Mouse (Mus musculus): ENCODE results near the gene Gtsf1. TPM values are rescaled to one million over a fixed set of nuclear protein-coding genes. Genes with fewer than 3 reads are reported as not detected.

Gtsf1 gene
- total and polyA plus RNA-seq, 2 experiments, result not detected

GRCm38 (mm10) chr15:103362333-103362732 lies 67.9 kb downstream of the Gtsf1 start:
- TF ChIP-seq POLR2A (IDR thresholded peaks at IDR 0.05; ENCODE audit: extremely low read depth, insufficient read depth, low read length) (no peak), CTCF (IDR thresholded peaks at IDR 0.05; ENCODE audit: low read depth, low read length) (no peak)
- Histone ChIP-seq H3K4me3 (ENCODE audit: insufficient read depth, low read depth, low read length) (no peak overlapping the region), H3K4me1 (ENCODE audit: control insufficient read depth, insufficient read depth, low read length) (peaks cover 43% of the 10 kb centered on the region), H3K9ac (ENCODE audit: low read depth, low read length) (no peak overlapping the region), H3K27ac (replicated peaks; ENCODE audit: insufficient read depth, low read depth, low read length) (peak overlapping the region; percentile 40), H3K27me3 (ENCODE audit: control insufficient read depth, insufficient read depth, low read length) (no peaks in the 10 kb centered on the region), H3K36me3 (ENCODE audit: control insufficient read depth, insufficient read depth, low read length) (no peaks in the 10 kb centered on the region), H3K79me2 (ENCODE audit: control insufficient read depth, insufficient read depth, low read length) (peaks cover 18% of the 10 kb centered on the region)
- DNase-seq (ENCODE audit: extremely low read depth, low read depth, low spot score), result no peak
- 44% methylated on average over 7 of the region's 7 CpGs for WGBS

DNA sequence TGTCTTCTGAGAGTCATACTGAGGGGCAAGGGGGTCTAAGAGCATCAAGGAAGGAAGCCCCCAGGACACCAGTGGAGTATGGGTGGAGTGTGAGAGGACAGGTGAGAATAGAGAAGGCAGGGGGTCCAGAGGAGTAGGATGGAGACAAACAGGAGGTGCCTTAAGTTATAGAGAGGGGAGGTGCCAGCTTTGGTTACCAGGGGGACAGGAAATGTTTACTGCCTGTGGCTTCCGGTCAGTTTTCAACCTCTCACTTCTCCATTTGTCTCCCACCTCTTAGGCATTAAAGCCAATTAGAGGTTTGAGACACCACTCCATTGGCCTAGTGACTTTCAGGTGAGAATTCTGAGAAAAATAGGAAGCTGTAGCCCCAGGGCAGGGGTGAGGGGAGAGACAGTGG lies 69.0 kb downstream of the Gtsf1 start:
- Histone ChIP-seq H3K27ac (replicated peaks; ENCODE audit: insufficient read depth, low read depth, low read length) (no peak overlapping the region), H3K4me3 (ENCODE audit: insufficient read depth, low read depth, low read length) (no peak overlapping the region), H3K79me2 (ENCODE audit: control insufficient read depth, insufficient read depth, low read length) (peaks cover 18% of the 10 kb centered on the region), H3K27me3 (ENCODE audit: control insufficient read depth, insufficient read depth, low read length) (no peaks in the 10 kb centered on the region), H3K36me3 (ENCODE audit: control insufficient read depth, insufficient read depth, low read length) (peaks cover 1% of the 10 kb centered on the region; the same call in 1 of the 2 replicates), H3K4me1 (ENCODE audit: control insufficient read depth, insufficient read depth, low read length) (peaks cover 43% of the 10 kb centered on the region), H3K9ac (ENCODE audit: low read depth, low read length) (no peak overlapping the region)
- TF ChIP-seq CTCF (IDR thresholded peaks at IDR 0.05; ENCODE audit: low read depth, low read length) (no peak), POLR2A (IDR thresholded peaks at IDR 0.05; ENCODE audit: extremely low read depth, insufficient read depth, low read length) (no peak)
- DNase-seq (ENCODE audit: extremely low read depth, low read depth, low spot score), result no peak
- 57% methylated on average over 1 of the region's 1 CpGs for WGBS

- no peak for TF ChIP-seq CTCF (IDR thresholded peaks at IDR 0.05; ENCODE audit: low read depth, low read length)
- TF ChIP-seq POLR2A (IDR thresholded peaks at IDR 0.05; ENCODE audit: extremely low read depth, insufficient read depth, low read length), result no peak
- peak; percentile 83 for DNase-seq (ENCODE audit: extremely low read depth, low read depth, low spot score)
- Histone ChIP-seq H3K36me3 (ENCODE audit: control insufficient read depth, insufficient read depth, low read length) (peaks cover 12% of the 10 kb centered on the region; the same call in 1 of the 2 replicates), H3K79me2 (ENCODE audit: control insufficient read depth, insufficient read depth, low read length) (peaks cover 11% of the 10 kb centered on the region; the same call in 1 of the 2 replicates), H3K27me3 (ENCODE audit: control insufficient read depth, insufficient read depth, low read length) (no peaks in the 10 kb centered on the region), H3K27ac (replicated peaks; ENCODE audit: insufficient read depth, low read depth, low read length) (no peak overlapping the region), H3K4me1 (ENCODE audit: control insufficient read depth, insufficient read depth, low read length) (peaks cover 43% of the 10 kb centered on the region), H3K4me3 (ENCODE audit: insufficient read depth, low read depth, low read length) (no peak overlapping the region), H3K9ac (ENCODE audit: low read depth, low read length) (no peak overlapping the region)
- 56% methylated on average over 5 of the region's 5 CpGs for WGBS
Measured at GRCm38 (mm10) chr15:103359869-103360602, 70.2 kb downstream of the Gtsf1 start.

GRCm38 (mm10) chr15:103359122-103359510 lies 71.2 kb downstream of the Gtsf1 start:
- H3K9ac ChIP-seq (ENCODE audit: low read depth, low read length), result no peak overlapping the region; the same call in 1 of the 2 replicates
- H3K4me3 ChIP-seq (ENCODE audit: insufficient read depth, low read depth, low read length), result no peak overlapping the region
- 47% methylated on average over 1 of the region's 1 CpGs for WGBS
- H3K36me3 ChIP-seq (ENCODE audit: control insufficient read depth, insufficient read depth, low read length), result peaks cover 15% of the 10 kb centered on the region; the same call in 1 of the 2 replicates
- H3K27ac ChIP-seq (replicated peaks; ENCODE audit: insufficient read depth, low read depth, low read length), result no peak overlapping the region
- peaks cover 11% of the 10 kb centered on the region; the same call in 1 of the 2 replicates for H3K79me2 ChIP-seq (ENCODE audit: control insufficient read depth, insufficient read depth, low read length)
- no peaks in the 10 kb centered on the region for H3K27me3 ChIP-seq (ENCODE audit: control insufficient read depth, insufficient read depth, low read length)
- TF ChIP-seq CTCF (IDR thresholded peaks at IDR 0.05; ENCODE audit: low read depth, low read length), result no peak
- no peak for TF ChIP-seq POLR2A (IDR thresholded peaks at IDR 0.05; ENCODE audit: extremely low read depth, insufficient read depth, low read length)
- no peak for DNase-seq (ENCODE audit: extremely low read depth, low read depth, low spot score)
- H3K4me1 ChIP-seq (ENCODE audit: control insufficient read depth, insufficient read depth, low read length), result peaks cover 36% of the 10 kb centered on the region

DNA sequence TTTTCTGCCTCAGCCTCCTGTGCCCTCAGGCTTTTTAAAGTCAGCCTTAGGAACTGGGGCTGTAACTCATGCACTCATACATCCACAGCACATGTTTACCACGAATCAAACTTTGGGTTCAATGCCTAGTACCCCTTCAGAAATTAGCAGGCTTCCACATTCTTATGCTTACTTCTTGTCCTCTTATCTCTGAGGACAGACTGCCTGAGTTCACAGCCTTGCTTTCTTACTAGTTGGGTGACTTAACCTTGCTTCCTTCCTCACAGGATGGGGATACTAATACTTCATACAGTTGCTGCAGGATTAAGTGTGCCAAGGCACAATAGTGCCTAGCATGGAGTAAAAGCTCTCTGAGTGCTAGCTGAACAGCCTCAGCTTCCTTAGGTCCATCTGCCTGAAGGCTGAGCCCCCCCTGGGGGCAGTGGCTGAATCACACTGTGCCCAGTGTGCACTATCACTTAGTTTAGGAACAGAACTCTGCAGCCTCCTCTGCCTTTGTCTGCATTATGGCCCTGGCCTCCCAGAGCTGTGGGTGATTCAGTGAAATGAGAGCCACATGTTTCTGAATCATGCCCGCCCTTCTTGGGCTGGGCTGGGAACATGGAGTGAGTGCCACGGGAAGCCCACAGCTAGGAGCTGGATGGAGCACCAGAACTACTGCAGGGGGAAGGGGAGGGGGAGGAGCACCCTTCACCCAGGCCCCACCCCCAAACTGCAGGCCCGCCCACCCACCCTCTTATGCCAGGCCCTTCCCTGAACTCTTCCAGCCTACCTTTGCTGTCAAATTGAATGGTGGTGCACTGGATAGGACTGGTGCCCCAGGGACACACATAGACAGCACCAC lies 71.8 kb downstream of the Gtsf1 start:
- Histone ChIP-seq H3K4me1 (ENCODE audit: control insufficient read depth, insufficient read depth, low read length) (peaks cover 32% of the 10 kb centered on the region), H3K4me3 (ENCODE audit: insufficient read depth, low read depth, low read length) (no peak overlapping the region), H3K79me2 (ENCODE audit: control insufficient read depth, insufficient read depth, low read length) (peaks cover 11% of the 10 kb centered on the region; the same call in 1 of the 2 replicates), H3K36me3 (ENCODE audit: control insufficient read depth, insufficient read depth, low read length) (peaks cover 19% of the 10 kb centered on the region; the same call in 1 of the 2 replicates), H3K27ac (replicated peaks; ENCODE audit: insufficient read depth, low read depth, low read length) (0 out of 2 replicates have a peak overlapping the region, but pooled peaks have one; percentile 10), H3K27me3 (ENCODE audit: control insufficient read depth, insufficient read depth, low read length) (no peaks in the 10 kb centered on the region), H3K9ac (ENCODE audit: low read depth, low read length) (no peak overlapping the region)
- WGBS, result 53% methylated on average over 4 of the region's 4 CpGs
- DNase-seq (ENCODE audit: extremely low read depth, low read depth, low spot score), result no peak
- TF ChIP-seq CTCF (IDR thresholded peaks at IDR 0.05; ENCODE audit: low read depth, low read length), result no peak
- no peak for TF ChIP-seq POLR2A (IDR thresholded peaks at IDR 0.05; ENCODE audit: extremely low read depth, insufficient read depth, low read length)
